Mouse (Mus musculus) telencephalon, adult 2 months (tissue): Measurements from ENCODE around the gene Rbm20.
"Not testable (repeated sequence)": the region's sequence is repeated elsewhere in the genome, so short reads cannot be mapped to it uniquely, and the experiment has no call there.

ENCODE experiments used
- DNase-seq: peaks from one replicate; pipeline ENCODE4 v3.0.0-alpha.2; 2011; ENCODE audit warnings: low read depth, low spot score

Gene Rbm20

GRCm38 (mm10) chr19:53791751-53792720 is 114.9 kb downstream of the Rbm20 start:
- no peak for DNase-seq

- no peak for DNase-seq
These were observed 116.1 kb downstream of the Rbm20 start for GRCm38 (mm10) chr19:53792976-53793897.

- no peak for DNase-seq
These were observed 117.1 kb downstream of the Rbm20 start for GRCm38 (mm10) chr19:53793994-53794890.

DNA sequence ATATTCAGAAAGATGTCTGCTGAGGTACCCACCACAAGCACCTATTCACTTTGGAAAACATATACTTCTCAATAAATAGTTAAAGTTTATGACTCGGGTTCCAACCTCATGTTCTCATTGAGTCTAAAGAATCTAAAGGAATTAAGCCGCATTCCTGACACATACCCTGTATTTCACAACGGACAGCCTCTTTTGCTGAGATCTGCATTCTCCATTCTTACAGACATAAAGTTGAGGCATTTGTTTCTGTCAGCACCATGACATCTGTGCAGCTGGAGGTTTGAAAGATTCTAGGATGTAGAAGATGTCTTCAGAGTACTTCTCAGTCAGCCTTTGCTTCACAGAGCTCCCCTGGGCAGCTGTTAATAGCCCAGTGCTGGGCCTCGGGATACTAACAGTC is 117.9 kb downstream of the Rbm20 start:
- no peak for DNase-seq

- no peak for DNase-seq
These were observed 118.9 kb downstream of the Rbm20 start for GRCm38 (mm10) chr19:53796020-53796419.

DNA sequence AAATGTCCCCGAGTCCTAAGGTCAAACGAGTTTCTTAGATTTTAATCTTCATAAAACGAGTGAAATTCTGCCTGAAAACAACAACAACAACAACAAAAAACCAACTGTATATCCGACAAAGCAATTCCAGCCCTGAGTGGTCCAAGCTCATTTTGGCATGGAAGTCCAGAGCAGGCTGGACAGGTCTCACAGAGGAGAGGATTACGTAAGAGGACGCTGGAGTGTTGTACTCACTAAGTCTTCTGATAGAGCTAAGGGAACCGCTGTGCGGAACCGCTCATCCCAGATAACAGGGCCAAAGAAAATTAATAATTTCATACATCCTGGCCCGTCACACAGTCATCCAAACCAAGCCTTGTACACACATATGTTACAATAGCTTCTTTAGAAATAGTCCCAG is 120.7 kb downstream of the Rbm20 start:
- no peak for DNase-seq

GRCm38 (mm10) chr19:53799885-53800284 is 122.8 kb downstream of the Rbm20 start:
- no peak for DNase-seq

DNA sequence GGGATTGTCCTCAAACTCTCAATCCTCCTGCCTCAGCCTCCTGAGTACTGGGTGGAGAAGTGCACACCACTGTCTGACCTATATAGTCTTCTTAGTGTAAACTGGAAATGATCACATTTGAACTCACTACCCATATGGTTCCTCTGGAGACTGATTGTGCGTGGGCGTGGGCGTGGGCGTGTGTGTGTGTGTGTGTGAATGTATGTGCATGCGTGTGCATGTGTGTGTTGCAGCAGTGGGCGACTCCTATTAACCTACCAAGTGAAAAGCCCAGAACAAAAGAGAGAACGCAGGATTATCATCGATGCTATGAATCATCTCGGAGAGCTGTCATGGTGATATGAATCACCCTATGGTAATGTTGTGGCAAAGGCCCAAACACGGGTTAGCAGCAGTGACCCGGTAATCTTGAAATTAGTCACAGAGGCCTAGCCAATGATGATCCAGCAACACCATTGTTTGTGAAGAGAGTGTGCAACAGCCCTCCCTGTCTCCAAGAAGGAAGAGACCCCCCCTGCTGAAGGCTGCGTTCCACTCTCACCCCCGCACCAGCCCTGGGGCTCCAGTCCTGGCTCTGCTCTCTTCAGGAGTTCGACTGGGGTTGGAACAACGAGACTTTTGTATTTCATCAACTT is 123.4 kb downstream of the Rbm20 start:
- DNase-seq: no peak

DNA sequence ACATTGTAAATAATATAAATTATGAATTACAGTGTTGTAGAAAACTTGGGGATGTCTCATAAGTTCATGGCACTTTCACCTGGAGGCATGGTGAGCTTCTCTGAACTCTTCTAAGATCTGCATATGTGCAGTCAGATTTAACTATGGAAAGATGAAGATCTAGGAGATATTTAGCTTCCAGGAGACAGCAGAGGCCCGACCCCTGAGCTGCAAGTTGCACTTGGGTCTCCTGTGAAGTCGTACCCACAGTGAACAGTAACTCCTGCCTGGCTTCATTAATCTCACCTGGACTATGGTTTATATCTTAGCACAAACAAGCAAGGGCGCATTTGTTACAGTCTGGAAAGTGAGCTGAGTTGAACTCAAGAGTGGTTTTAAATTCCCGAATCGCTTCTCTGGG is 124.3 kb downstream of the Rbm20 start:
- no peak for DNase-seq

- no peak for DNase-seq
These were observed 124.9 kb downstream of the Rbm20 start for GRCm38 (mm10) chr19:53801789-53802683.

GRCm38 (mm10) chr19:53803954-53804353 is 126.8 kb downstream of the Rbm20 start:
- DNase-seq: no peak

- DNase-seq: no peak
These were observed 128.0 kb downstream of the Rbm20 start for GRCm38 (mm10) chr19:53805063-53805462.

DNA sequence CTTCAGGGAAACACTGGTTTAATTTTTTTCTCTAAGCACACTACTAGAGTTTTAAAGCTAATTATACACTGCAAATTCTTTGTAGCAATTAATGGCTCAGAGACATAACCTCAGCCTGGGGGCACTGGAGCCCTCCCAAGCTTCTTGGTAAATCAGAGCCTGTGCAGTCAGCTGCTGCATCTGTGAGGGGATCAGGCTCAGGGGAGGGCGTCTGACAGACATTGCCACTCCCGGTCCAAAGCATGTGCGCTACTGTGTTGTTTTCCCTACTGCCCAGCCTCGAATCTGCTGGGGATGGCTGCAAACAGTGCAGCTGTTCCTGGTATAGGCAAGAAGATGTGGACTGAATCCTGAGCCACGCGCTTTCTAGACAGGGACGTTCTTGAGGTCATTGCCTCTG is 129.0 kb downstream of the Rbm20 start:
- DNase-seq: no peak

GRCm38 (mm10) chr19:53806526-53807275 is 129.6 kb downstream of the Rbm20 start:
- DNase-seq: not testable (repeated sequence)

DNA sequence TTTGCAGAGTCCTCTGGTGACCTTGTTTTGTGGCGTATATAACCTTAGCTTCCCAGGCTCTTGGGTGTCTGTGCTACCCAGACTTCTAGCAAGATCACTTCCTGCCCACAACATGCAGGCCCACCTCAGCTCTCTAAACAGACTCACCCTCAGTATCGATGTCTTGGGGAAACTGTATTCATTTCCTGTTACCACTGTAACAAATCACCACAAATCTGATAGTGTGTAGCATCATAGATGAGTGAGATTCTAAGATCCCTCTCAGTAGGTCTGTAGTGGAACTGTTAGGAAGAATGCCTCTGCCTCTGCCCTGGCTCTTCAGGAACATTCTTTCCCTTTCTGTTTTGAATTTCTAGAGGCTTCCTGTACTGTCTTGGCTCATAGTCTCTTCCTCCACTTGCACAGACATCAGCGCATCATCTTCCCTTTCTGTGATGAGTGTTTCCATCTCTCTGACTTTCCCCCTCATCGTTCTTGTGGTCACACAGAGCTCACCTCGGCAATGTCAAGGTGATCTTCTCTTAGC is 130.2 kb downstream of the Rbm20 start:
- DNase-seq: no peak

GRCm38 (mm10) chr19:53808041-53808777 is 131.1 kb downstream of the Rbm20 start:
- DNase-seq: peak; percentile 85

DNA sequence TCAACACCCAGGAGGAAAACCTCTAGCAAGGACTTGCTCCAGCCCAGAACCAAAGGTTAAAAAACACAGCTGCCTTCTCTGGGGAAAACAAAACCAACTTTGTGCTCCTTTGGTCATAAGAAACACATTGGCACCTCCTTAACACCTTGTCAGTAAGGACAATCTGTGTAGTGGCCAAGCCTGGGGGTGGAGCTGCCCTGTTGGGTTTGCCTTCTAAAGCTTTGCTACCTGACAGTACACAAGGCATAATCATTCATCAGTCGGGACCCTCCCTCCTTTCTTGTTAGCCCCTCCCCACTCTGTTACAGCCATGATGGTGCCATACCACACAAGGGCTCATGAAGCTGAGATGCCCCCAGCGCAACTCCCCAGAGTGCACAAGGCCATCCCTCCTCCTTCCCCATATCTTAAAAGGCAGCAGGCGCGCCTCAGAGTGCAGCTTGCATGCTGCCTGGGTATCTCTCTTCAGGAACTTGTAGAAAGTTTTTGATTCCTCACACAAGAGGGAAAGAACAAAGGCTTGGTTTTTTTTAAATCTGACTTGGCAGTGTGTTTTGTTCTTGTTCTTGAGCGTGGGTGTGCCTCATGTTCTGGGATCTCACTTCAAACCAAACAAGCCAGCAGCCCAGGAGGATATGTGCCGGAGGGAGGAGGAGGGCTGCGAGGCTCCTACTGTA is 132.2 kb downstream of the Rbm20 start:
- DNase-seq: peak; percentile 90
